Mouse (Mus musculus): ENCODE data around the gene Ccdc74a. TPM values are rescaled to one million over a fixed set of nuclear protein-coding genes. Genes with fewer than 3 reads are reported as not detected.

Gene Ccdc74a
- polyA plus RNA-seq, 1 experiment from 2014 or later, result 9.4 TPM

- TF ChIP-seq CTCF (IDR thresholded peaks at IDR 0.05; ENCODE audit: low read depth), result no peak
- 97% methylated on average over 5 of the region's 5 CpGs for WGBS
- H3K4me1 ChIP-seq (replicated peaks; ENCODE audit: control insufficient read depth, insufficient read depth, low read length), result no peaks in the 10 kb centered on the region
- H3K4me2 ChIP-seq (replicated peaks; ENCODE audit: low read depth), result no peak overlapping the region
- ATAC-seq, result no peak
- no peak overlapping the region for H3K9ac ChIP-seq (ENCODE audit: low read depth, low read length)
- H3K4me3 ChIP-seq (ENCODE audit: low read depth, low read length), result no peak overlapping the region
- no peaks in the 10 kb centered on the region for H3K27me3 ChIP-seq (replicated peaks; ENCODE audit: control insufficient read depth, insufficient read depth, low read length)
- H3K36me3 ChIP-seq (ENCODE audit: control insufficient read depth, insufficient read depth), result peaks cover 72% of the 10 kb centered on the region
- no peaks in the 10 kb centered on the region for H3K9me3 ChIP-seq (ENCODE audit: control insufficient read depth)
- H3K27ac ChIP-seq (ENCODE audit: low read depth, low read length), result no peak overlapping the region
These were observed 20.1 kb upstream of the Ccdc74a start for GRCm38 (mm10) chr16:17626269-17626555.

- Histone ChIP-seq H3K36me3 (ENCODE audit: control insufficient read depth, insufficient read depth) (peaks cover 73% of the 10 kb centered on the region), H3K27ac (ENCODE audit: low read depth, low read length) (no peak overlapping the region), H3K9me3 (ENCODE audit: control insufficient read depth) (no peaks in the 10 kb centered on the region), H3K27me3 (replicated peaks; ENCODE audit: control insufficient read depth, insufficient read depth, low read length) (no peaks in the 10 kb centered on the region), H3K4me1 (replicated peaks; ENCODE audit: control insufficient read depth, insufficient read depth, low read length) (no peaks in the 10 kb centered on the region), H3K4me3 (ENCODE audit: low read depth, low read length) (no peak overlapping the region), H3K4me2 (replicated peaks; ENCODE audit: low read depth) (no peak overlapping the region), H3K9ac (ENCODE audit: low read depth, low read length) (no peak overlapping the region)
- ATAC-seq, result no peak
- no peak for TF ChIP-seq CTCF (IDR thresholded peaks at IDR 0.05; ENCODE audit: low read depth)
- 98% methylated on average over 2 of the region's 2 CpGs for WGBS
These were observed 13.7 kb upstream of the Ccdc74a start for GRCm38 (mm10) chr16:17632580-17632979.

GRCm38 (mm10) chr16:17633481-17634181 lies 12.6 kb upstream of the Ccdc74a start:
- peaks cover 69% of the 10 kb centered on the region for H3K36me3 ChIP-seq (ENCODE audit: control insufficient read depth, insufficient read depth)
- WGBS, result 76% methylated on average over 8 of the region's 8 CpGs
- H3K4me2 ChIP-seq (replicated peaks; ENCODE audit: low read depth), result no peak overlapping the region
- no peak overlapping the region for H3K9ac ChIP-seq (ENCODE audit: low read depth, low read length)
- no peak for ATAC-seq
- no peak overlapping the region for H3K4me3 ChIP-seq (ENCODE audit: low read depth, low read length)
- no peaks in the 10 kb centered on the region for H3K9me3 ChIP-seq (ENCODE audit: control insufficient read depth)
- H3K27ac ChIP-seq (ENCODE audit: low read depth, low read length), result no peak overlapping the region
- peak; percentile 52 for TF ChIP-seq CTCF (IDR thresholded peaks at IDR 0.05; ENCODE audit: low read depth)
- no peaks in the 10 kb centered on the region for H3K27me3 ChIP-seq (replicated peaks; ENCODE audit: control insufficient read depth, insufficient read depth, low read length)
- H3K4me1 ChIP-seq (replicated peaks; ENCODE audit: control insufficient read depth, insufficient read depth, low read length), result no peaks in the 10 kb centered on the region

- H3K27ac ChIP-seq (ENCODE audit: low read depth, low read length), result no peak overlapping the region
- H3K4me3 ChIP-seq (ENCODE audit: low read depth, low read length), result no peak overlapping the region
- no peaks in the 10 kb centered on the region for H3K27me3 ChIP-seq (replicated peaks; ENCODE audit: control insufficient read depth, insufficient read depth, low read length)
- H3K36me3 ChIP-seq (ENCODE audit: control insufficient read depth, insufficient read depth), result peaks cover 68% of the 10 kb centered on the region
- 72% methylated on average over 2 of the region's 2 CpGs for WGBS
- H3K9ac ChIP-seq (ENCODE audit: low read depth, low read length), result no peak overlapping the region
- no peak for TF ChIP-seq CTCF (IDR thresholded peaks at IDR 0.05; ENCODE audit: low read depth)
- ATAC-seq, result no peak
- no peaks in the 10 kb centered on the region for H3K4me1 ChIP-seq (replicated peaks; ENCODE audit: control insufficient read depth, insufficient read depth, low read length)
- H3K4me2 ChIP-seq (replicated peaks; ENCODE audit: low read depth), result no peak overlapping the region
- H3K9me3 ChIP-seq (ENCODE audit: control insufficient read depth), result no peaks in the 10 kb centered on the region
These were observed 9.4 kb upstream of the Ccdc74a start for GRCm38 (mm10) chr16:17636904-17637303.

DNA sequence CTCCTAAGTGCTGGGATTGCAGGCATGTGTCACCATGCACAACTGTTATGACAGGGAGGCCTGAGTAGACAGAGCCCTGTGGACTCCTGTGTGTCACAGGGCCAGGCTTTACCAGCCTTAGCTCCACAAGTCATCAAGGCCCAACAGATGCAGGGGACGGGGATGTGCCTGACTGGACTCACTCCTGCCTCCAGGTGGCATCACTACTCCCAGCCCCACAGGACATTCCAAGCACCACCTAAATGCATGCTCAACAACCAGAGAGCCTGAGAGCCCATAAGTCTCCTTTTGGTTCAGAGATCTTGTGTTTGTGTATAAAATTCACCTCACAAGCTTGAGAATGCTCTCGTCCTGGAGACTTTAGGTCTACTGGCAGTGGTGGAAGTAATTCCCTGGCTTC lies 8.7 kb upstream of the Ccdc74a start:
- Histone ChIP-seq H3K4me2 (replicated peaks; ENCODE audit: low read depth) (no peak overlapping the region), H3K27me3 (replicated peaks; ENCODE audit: control insufficient read depth, insufficient read depth, low read length) (no peaks in the 10 kb centered on the region), H3K4me3 (ENCODE audit: low read depth, low read length) (no peak overlapping the region), H3K4me1 (replicated peaks; ENCODE audit: control insufficient read depth, insufficient read depth, low read length) (no peaks in the 10 kb centered on the region), H3K9ac (ENCODE audit: low read depth, low read length) (no peak overlapping the region), H3K36me3 (ENCODE audit: control insufficient read depth, insufficient read depth) (peaks cover 68% of the 10 kb centered on the region), H3K9me3 (ENCODE audit: control insufficient read depth) (no peaks in the 10 kb centered on the region), H3K27ac (ENCODE audit: low read depth, low read length) (no peak overlapping the region)
- 85% methylated on average over 2 of the region's 2 CpGs for WGBS
- TF ChIP-seq CTCF (IDR thresholded peaks at IDR 0.05; ENCODE audit: low read depth), result peak; percentile 65
- ATAC-seq, result peak; percentile 31; the same call in 1 of the 2 replicates

- peak; percentile 68 for ATAC-seq
- H3K4me3 ChIP-seq (ENCODE audit: low read depth, low read length), result no peak overlapping the region
- H3K36me3 ChIP-seq (ENCODE audit: control insufficient read depth, insufficient read depth), result peaks cover 68% of the 10 kb centered on the region
- H3K27ac ChIP-seq (ENCODE audit: low read depth, low read length), result no peak overlapping the region
- 67% methylated on average over 9 of the region's 9 CpGs for WGBS
- no peaks in the 10 kb centered on the region for H3K27me3 ChIP-seq (replicated peaks; ENCODE audit: control insufficient read depth, insufficient read depth, low read length)
- no peak overlapping the region for H3K9ac ChIP-seq (ENCODE audit: low read depth, low read length)
- TF ChIP-seq CTCF (IDR thresholded peaks at IDR 0.05; ENCODE audit: low read depth), result no peak
- no peaks in the 10 kb centered on the region for H3K4me1 ChIP-seq (replicated peaks; ENCODE audit: control insufficient read depth, insufficient read depth, low read length)
- no peak overlapping the region for H3K4me2 ChIP-seq (replicated peaks; ENCODE audit: low read depth)
- no peaks in the 10 kb centered on the region for H3K9me3 ChIP-seq (ENCODE audit: control insufficient read depth)
These were observed 8.1 kb upstream of the Ccdc74a start for GRCm38 (mm10) chr16:17638036-17638628.
